Mouse (Mus musculus) MEL (cell line): ENCODE results near the gene Acot11.

ENCODE experiments used
- CTCF ChIP-seq, 3 experiments: IDR thresholded peaks in 2 of 3; conservative IDR thresholded peaks in 1 of 3; 2 replicates each; pipeline ENCODE4 v1.5.1; 2011 to 2012; ENCODE audit warnings: low read length in 3 of 3, low read depth in 2 of 3, mild to moderate bottlenecking in 2 of 3, improper control_type of control experiment in 1 of 3, inconsistent platforms in 1 of 3, mixed read lengths in 1 of 3, moderate library complexity in 1 of 3; ENCODE audit not compliant: control insufficient read depth in 1 of 3, insufficient read depth in 1 of 3, poor library complexity in 1 of 3, severe bottlenecking in 1 of 3
- EP300 ChIP-seq, 2 experiments: IDR thresholded peaks; 2 replicates each; pipeline ENCODE4 v1.6.1; 2011; ENCODE audit warnings: improper control_type of control experiment in 2 of 2, low read length in 2 of 2, low read depth in 1 of 2, mild to moderate bottlenecking in 1 of 2
- MEF2A ChIP-seq: IDR thresholded peaks from 2 replicates; pipeline ENCODE4 v1.6.1; 2014; ENCODE audit warnings: low read depth, mild to moderate bottlenecking, inconsistent platforms, low read length, improper control_type of control experiment; ENCODE audit not compliant: poor library complexity, insufficient replicate concordance, severe bottlenecking; ENCODE audit errors: extremely low read depth
- MXI1 ChIP-seq: IDR thresholded peaks from 2 replicates; pipeline ENCODE4 v1.6.1; 2011; ENCODE audit warnings: mild to moderate bottlenecking, low read depth, low read length, improper control_type of control experiment
- POLR2A ChIP-seq, 2 experiments: IDR thresholded peaks; 2 replicates each; pipeline ENCODE4 v1.6.1; 2011 to 2012; ENCODE audit warnings: low read length in 2 of 2, mild to moderate bottlenecking in 2 of 2, control low read depth in 1 of 2, improper control_type of control experiment in 1 of 2, low read depth in 1 of 2, moderate library complexity in 1 of 2; ENCODE audit not compliant: control insufficient read depth in 1 of 2, insufficient read depth in 1 of 2, poor library complexity in 1 of 2
- POLR2AphosphoS2 ChIP-seq: IDR thresholded peaks from 2 replicates; pipeline ENCODE4 v1.6.1; 2011; ENCODE audit warnings: low read length, improper control_type of control experiment

DNA sequence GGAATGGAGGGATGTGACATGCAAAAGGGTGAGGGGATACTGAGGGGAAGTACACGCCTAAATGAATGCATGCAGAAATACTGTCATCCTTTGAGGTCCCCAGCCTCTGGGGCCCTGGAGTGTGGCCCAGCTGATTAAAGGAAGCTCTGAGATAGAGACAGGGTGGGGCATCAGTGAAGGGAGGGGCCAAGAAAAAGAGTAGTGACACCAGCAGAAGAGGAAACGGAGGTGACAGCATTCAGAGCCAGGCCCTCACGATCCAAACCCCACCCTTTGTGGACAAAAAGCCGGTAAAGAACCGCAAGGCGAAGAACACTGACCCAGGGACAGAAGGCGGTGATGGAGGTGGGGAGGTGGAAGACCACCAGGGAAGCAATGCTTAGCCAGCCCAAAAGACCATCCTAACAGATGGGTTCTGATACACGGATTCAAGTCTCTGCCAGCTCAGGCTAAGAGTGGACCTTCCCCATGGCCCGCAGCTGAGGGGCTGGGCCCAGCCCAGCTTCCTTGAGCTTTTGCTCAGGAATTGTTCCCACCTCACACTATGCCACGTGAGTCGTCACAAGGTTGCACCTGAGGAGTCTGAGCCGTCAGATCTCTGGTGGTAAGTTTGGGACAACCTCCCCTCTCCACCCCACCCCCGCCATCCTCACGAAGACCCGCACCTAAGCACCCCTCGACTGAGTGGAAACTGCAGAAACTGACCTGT, 443 bp downstream of the Acot11 start:
- TF ChIP-seq MXI1 (peak; percentile 78), POLR2A (IDR thresholded peaks at IDR 0.05; ENCODE audit: control insufficient read depth in 1 of 2, insufficient read depth in 1 of 2, low read depth in 1 of 2, low read length in 2 of 2, poor library complexity in 1 of 2) (peak; percentile 60 to 66), CTCF (IDR thresholded peaks at IDR 0.05 in 2 of 3, conservative IDR thresholded peaks at IDR 0.05 in 1 of 3; ENCODE audit: control insufficient read depth in 1 of 3, insufficient read depth in 1 of 3, low read depth in 2 of 3, low read length in 3 of 3, poor library complexity in 1 of 3, severe bottlenecking in 1 of 3) (no peak), MEF2A (no peak), POLR2AphosphoS2 (no peak; the same call in 1 of the 2 replicates), EP300 (IDR thresholded peaks at IDR 0.05; ENCODE audit: low read depth in 1 of 2, low read length in 2 of 2) (peak; percentile 72 to 79; a peak in 3 of 4 replicates)
